Mouse (Mus musculus) large intestine, adult 2 months (tissue): Measurements from ENCODE around the gene Racgap1. TPM values are rescaled to one million over a fixed set of nuclear protein-coding genes. Genes with fewer than 3 reads are reported as not detected.

Experiments
- DNase-seq: peaks from one replicate; pipeline ENCODE4 v3.0.0-alpha.2; 2012; ENCODE audit warnings: low read depth, low spot score
- WGBS: fragments of 180-500 bp; shearing (Covaris S2); methylation state at CpG from one replicate; pipeline ENCODE4 v1.1.7; 2018; 5-methylcytosine and 5-hydroxymethylcytosine counted together
- polyA plus RNA-seq: library from polyadenylated mRNA; depleted of rRNA; stranded (reverse); fragments of >200 nt; gene quantifications from 2 replicates; pipeline ENCODE4 v1.2.3, GENCODE M21; 2012; rRNA removed

Gene Racgap1
- polyA plus RNA-seq, 1 experiment: 35.9 TPM

DNA sequence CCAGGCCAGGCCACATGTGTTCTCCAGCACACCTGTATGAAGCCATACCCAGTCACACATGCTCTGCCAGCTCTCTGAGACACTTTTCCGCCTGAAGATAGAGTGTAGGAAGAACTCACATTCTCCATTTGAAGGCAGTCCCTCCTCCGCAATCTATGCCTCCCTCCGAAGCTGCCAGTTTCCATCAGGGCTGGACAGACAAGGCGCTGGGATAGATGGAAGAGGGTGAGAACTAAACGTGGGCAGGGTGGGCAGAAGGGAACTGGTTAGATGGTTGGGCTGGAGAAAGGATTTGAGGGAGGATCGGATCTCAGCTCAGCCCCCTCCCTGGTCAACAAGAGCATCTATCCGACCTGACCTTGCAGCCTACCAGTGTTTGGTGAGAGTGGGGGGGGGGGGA, 54.6 kb downstream of the Racgap1 start:
- WGBS: 52% methylated on average over 7 of the region's 7 CpGs
- DNase-seq: no peak

DNA sequence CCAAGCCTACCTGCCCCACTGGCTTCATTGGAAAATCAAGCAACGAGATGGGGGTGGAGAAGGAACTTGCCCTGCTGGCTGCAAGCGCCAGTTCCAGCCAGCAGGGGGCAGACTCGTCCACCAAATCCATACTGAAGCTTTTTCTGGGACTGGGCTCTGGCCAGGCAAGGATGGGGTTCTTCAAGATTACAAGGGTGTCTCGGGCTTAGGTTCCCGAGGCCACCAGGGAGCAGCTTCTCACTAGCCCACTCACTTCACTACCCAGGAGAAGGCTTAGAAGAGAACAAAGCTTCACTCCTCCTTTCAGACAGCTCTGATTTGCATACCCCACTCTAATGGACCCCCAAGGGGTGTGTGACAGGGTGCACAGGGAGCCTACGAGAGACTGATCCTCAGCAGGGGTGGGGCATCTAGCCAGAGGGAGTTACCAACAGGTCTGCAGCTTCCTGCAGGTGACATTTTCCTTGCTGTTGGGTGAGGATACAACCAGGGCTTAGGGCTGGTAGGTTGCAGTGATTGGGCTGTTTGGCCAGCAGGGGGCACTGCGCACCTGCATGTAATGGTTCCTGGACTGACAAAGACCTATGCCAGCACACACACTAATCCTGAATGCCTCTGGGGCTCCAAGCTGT, 55.3 kb downstream of the Racgap1 start:
- peak; percentile 40 for DNase-seq

GRCm38 (mm10) chr15:99594951-99595350, 56.5 kb downstream of the Racgap1 start:
- WGBS: 73% methylated on average over 10 of the region's 10 CpGs
- no peak for DNase-seq

More for the DNA sequence above, 55.3 kb downstream of the Racgap1 start:
- WGBS: under 1% methylated on average over 7 of the region's 7 CpGs

GRCm38 (mm10) chr15:99592877-99593276, 58.6 kb downstream of the Racgap1 start:
- 70% methylated on average over 5 of the region's 5 CpGs for WGBS

DNA sequence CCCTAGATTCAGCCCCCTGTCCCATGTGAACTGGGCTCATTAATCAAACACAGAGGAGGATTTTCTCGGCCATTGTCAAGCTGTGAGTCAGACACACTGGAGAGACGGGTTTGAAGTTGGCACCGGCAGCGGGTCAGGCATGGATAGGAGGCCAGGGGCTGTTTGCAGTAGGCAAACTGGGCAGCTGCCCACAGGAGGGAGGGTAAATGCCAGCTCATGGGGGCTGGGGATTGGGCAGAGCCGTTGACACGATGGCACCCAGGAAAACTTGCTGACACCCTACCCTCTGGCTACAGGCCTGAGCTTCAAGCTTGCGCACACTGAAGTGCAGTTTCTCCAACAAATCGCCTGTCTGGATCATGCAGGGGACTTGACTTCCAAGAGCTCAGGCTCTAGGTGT, 59.3 kb downstream of the Racgap1 start:
- DNase-seq: no peak
- WGBS: 59% methylated on average over 8 of the region's 8 CpGs

More at GRCm38 (mm10) chr15:99592877-99593276, 58.6 kb downstream of the Racgap1 start:
- DNase-seq: no peak

DNA sequence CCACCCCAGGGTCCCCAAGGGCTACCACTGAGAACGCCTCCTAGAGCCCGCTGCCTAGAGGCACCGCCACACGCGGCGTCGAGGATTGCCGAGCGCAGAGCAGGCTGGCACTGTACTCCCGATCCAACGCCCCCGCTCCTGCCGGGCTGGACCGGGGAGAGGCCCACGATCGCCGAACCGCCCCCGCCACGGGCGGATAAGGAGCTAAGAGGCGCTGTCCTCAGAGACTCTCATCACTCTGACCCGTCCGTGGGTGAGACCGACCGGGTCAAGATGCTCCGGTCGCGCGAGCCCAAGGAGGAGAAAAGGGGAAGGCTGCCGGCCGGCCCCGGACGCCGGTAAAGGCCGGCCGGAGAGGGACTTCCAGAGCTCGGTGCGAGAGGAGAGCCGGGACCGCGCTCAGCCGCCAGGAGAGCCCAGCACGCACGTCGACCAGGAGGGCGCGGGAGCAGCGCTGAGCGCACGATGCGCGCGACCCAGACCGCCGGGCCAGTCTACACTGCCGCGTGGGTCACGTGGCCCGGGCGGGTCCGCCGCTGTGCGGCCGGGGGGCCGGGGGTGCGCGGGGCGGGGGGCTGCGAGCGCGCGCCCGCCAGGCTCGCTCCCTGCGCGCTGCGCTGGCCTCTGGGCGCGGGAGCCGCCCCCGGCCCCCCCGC, 60.9 kb downstream of the Racgap1 start, which contains the start of gene Aqp5:
Gene Aqp5, plus strand, starts transcription at position 354 of the 656 bp plus-strand sequence.
- DNase-seq: no peak
- WGBS: 2% methylated on average over 81 of the region's 83 CpGs

- 24% methylated on average over 7 of the region's 7 CpGs for WGBS
Measured at GRCm38 (mm10) chr15:99589704-99590103, 61.8 kb downstream of the Racgap1 start.

DNA sequence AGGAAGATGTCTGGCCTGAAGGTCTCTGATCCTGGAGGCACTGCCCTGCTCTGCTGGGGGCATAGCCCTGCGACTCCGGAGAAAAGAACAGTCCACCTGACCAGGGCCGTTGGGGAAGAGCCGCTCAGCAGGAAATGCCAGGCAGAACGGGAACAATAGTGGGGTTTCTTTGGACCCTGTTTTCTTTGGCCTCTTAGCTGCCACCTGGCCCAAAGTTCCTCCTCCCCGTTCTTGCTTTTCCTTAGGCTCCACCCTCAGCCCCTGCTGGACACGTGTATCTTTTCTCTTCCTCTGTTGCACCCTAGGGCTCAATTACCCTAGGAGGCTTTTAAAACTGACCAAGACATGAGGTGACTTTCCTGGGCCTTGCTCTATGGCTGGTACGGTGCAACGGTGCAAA, 62.2 kb downstream of the Racgap1 start:
- 11% methylated on average over 9 of the region's 9 CpGs for WGBS
- DNase-seq: no peak

More at GRCm38 (mm10) chr15:99589704-99590103, 61.8 kb downstream of the Racgap1 start:
- DNase-seq: no peak

DNA sequence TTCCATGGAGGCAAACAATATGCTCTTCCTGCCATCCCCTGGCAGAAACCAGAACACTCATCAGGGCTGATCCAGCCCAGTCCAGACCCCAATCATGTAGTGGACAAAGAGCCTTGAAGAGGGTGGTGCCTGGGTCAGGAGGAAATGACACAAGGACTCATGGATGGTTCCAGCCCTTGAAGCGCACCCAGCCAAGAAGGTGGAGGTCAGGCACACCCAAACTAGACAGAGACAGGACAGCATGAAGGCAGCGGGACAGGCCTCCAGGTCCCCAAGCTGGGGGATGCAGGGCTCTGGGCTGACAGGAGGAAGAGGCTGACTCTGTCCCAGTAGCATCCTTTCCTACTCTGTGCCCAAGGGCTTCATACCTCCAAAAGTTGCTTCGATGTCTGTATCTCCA, 64.9 kb downstream of the Racgap1 start:
- DNase-seq: no peak
- WGBS: 89% methylated on average over 3 of the region's 3 CpGs

DNA sequence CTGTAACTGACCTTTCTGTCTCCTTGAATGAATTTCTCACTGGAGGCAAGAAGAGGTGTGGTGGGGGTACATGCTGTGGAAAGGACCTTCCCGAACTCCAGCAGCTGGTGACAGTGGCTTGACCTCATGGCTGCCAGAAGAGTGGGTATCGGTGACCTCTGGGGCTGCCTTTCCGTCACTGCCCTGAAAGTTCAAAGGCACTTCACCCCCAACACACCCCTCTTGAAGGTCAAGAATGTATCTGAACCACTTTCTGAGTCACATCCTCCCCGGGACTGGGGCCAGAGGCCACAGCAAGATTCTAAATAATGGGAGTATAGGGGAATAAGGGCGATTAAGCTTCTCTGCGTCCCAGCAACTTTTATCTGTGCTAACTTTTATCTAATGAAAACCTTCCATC, 65.7 kb downstream of the Racgap1 start:
- DNase-seq: no peak
- WGBS: 74% methylated on average over 6 of the region's 6 CpGs

- DNase-seq: no peak
- 5% methylated on average over 24 of the region's 24 CpGs for WGBS
Measured at GRCm38 (mm10) chr15:99584407-99585202, 66.9 kb downstream of the Racgap1 start.

- WGBS: 3% methylated on average over 54 of the region's 54 CpGs
- DNase-seq: no peak
Measured at GRCm38 (mm10) chr15:99583463-99584344, 67.8 kb downstream of the Racgap1 start.

DNA sequence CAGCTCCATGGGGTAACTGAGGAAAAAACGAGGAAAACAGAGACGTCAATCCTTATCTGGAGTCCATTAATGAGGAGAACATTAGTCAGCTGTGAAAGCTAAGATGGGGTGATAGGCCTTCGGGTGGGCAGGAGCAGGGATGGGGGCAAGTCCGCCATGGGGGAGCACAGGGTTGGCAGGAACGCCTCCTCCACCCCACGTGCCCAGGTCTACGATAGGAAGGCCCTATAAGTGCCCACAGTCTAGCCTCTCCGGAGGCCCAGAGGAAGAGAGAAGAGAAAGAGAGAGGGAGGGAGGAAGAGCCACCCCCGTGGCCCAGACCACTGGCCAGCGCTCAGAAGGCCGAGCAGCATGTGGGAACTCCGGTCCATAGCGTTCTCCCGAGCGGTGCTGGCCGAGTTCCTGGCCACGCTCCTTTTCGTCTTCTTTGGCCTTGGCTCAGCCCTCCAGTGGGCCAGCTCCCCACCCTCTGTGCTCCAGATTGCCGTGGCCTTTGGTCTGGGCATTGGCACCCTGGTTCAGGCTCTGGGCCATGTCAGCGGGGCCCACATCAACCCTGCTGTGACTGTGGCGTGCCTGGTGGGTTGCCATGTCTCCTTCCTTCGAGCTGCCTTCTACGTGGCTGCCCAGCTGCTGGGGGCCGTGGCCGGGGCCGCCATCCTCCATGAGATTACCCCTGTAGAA, 72.5 kb downstream of the Racgap1 start, which contains the start of gene Aqp2:
Gene Aqp2, plus strand, starts transcription at position 254 of the 684 bp plus-strand sequence.
- 80% methylated on average over 26 of the region's 26 CpGs for WGBS

More for the DNA sequence above, 72.5 kb downstream of the Racgap1 start, which contains the start of gene Aqp2:
- no peak for DNase-seq

Other genes starting within 250 kb of the Racgap1 start
- gene Nckap5l, start 193.9 kb downstream of the Racgap1 start, polyA plus RNA-seq: 1.3 and 1.6 TPM in 2 replicates
- 6.7 and 7.0 TPM in 2 replicates for gene Bcdin3d, start 176.9 kb downstream of the Racgap1 start, polyA plus RNA-seq
- gene Faim2, start 123.5 kb downstream of the Racgap1 start, polyA plus RNA-seq: 0.59 and 0.97 TPM in 2 replicates
- not detected in 2 replicates for gene Aqp2, start 72.6 kb downstream of the Racgap1 start, polyA plus RNA-seq
- gene Aqp5, start 60.9 kb downstream of the Racgap1 start, polyA plus RNA-seq: 0.05 TPM in 2 replicates
- not detected in 2 replicates for gene Aqp6, start 50.3 kb downstream of the Racgap1 start, polyA plus RNA-seq
- gene Asic1, start 18.7 kb upstream of the Racgap1 start, polyA plus RNA-seq: 0.61 and 0.74 TPM in 2 replicates
- 22.3 and 23.9 TPM in 2 replicates for gene Smarcd1, start 50.5 kb upstream of the Racgap1 start, polyA plus RNA-seq
- not detected in 2 replicates for gene Gm17349, start 53.8 kb upstream of the Racgap1 start, polyA plus RNA-seq
- gene Gpd1, start 65.9 kb upstream of the Racgap1 start, polyA plus RNA-seq: 116 and 180 TPM in 2 replicates
- gene Cox14, start 74.0 kb upstream of the Racgap1 start, polyA plus RNA-seq: 246 and 278 TPM in 2 replicates
- gene Cers5, start 121.2 kb upstream of the Racgap1 start, polyA plus RNA-seq: 13.9 and 15.6 TPM in 2 replicates
- gene Lima1, start 223.8 kb upstream of the Racgap1 start, polyA plus RNA-seq: 42.8 and 81.9 TPM in 2 replicates